Mouse (Mus musculus): Measurements from ENCODE around the gene 1700021F05Rik.

DNA sequence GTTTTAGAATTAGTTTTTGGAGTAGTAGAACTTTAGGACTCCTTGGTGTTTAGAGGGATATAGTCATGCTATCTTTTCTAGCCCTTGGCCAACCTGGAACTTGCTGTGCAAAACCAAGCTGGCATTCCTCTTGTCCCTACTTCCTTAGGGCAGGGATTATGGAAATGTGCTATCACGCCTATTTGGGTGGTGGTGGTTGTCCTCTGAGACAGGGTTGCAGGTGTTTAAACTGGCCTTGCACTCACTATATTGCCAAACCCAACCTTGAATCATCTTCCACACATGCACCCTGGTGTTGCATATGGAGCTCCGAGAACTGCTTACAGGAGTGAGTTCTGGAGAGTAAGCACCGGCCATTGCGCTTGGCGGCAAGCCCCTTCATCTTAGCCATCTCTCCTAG is 58.8 kb downstream of the 1700021F05Rik start:
- TF ChIP-seq CTCF (IDR thresholded peaks at IDR 0.05; ENCODE audit: insufficient read depth, low read length) (no peak), POLR2A (IDR thresholded peaks at IDR 0.05; ENCODE audit: borderline replicate concordance, extremely low read depth, low read depth, low read length) (no peak)
